Mouse (Mus musculus): Measurements from ENCODE around the gene Abt1. TPM values are rescaled to one million over a fixed set of nuclear protein-coding genes. Genes with fewer than 3 reads are reported as not detected.
A peak's percentile ranks its signal among the peaks of the same experiment; 100 is the strongest.

Gene Abt1
- polyA plus RNA-seq, 1 experiment from 2014 or later: 7.4 TPM

- Histone ChIP-seq H3K27me3 (ENCODE audit: control insufficient read depth, insufficient read depth, low read length) (no peaks in the 10 kb centered on the region), H3K9ac (ENCODE audit: low read length) (peak overlapping the region; percentile 50; the same call in 1 of the 2 replicates), H3K9me3 (ENCODE audit: control insufficient read depth, low read length) (no peaks in the 10 kb centered on the region), H3K36me3 (ENCODE audit: control insufficient read depth, insufficient read depth, low read length) (no peaks in the 10 kb centered on the region), H3K4me3 (ENCODE audit: low read depth, low read length) (peak overlapping the region; percentile 49), H3K4me2 (replicated peaks; ENCODE audit: low read depth) (peak overlapping the region; percentile 74), H3K4me1 (replicated peaks; ENCODE audit: control insufficient read depth, insufficient read depth) (peaks cover 2% of the 10 kb centered on the region; the same call in 1 of the 2 replicates), H3K27ac (replicated peaks) (no peak overlapping the region)
- WGBS: 2% methylated on average over 29 of the region's 29 CpGs
- 0 out of 2 replicates have a peak, but pooled peaks have one; percentile 45 for ATAC-seq (ENCODE audit: low FRiP score, low TSS enrichment)
- DNase-seq (ENCODE audit: low spot score): peak; percentile 37
- TF ChIP-seq CTCF (IDR thresholded peaks at IDR 0.05; ENCODE audit: low read depth) (peak; percentile 9; the same call in 1 of the 2 replicates), EP300 (optimal IDR thresholded peaks at IDR 0.05) (no peak)
These were observed 40.6 kb upstream of the Abt1 start for GRCm38 (mm10) chr13:23464224-23464637.

- peak; percentile 67 for DNase-seq (ENCODE audit: low spot score)
- Histone ChIP-seq H3K4me1 (replicated peaks; ENCODE audit: control insufficient read depth, insufficient read depth) (peaks cover 2% of the 10 kb centered on the region; the same call in 1 of the 2 replicates), H3K36me3 (ENCODE audit: control insufficient read depth, insufficient read depth, low read length) (no peaks in the 10 kb centered on the region), H3K27ac (replicated peaks) (no peak overlapping the region), H3K9ac (ENCODE audit: low read length) (peak overlapping the region; percentile 50; the same call in 1 of the 2 replicates), H3K4me3 (ENCODE audit: low read depth, low read length) (peak overlapping the region; percentile 49), H3K4me2 (replicated peaks; ENCODE audit: low read depth) (peak overlapping the region; percentile 74), H3K9me3 (ENCODE audit: control insufficient read depth, low read length) (no peaks in the 10 kb centered on the region), H3K27me3 (ENCODE audit: control insufficient read depth, insufficient read depth, low read length) (no peaks in the 10 kb centered on the region)
- ATAC-seq (ENCODE audit: low FRiP score, low TSS enrichment): peak; percentile 49; the same call in 1 of the 2 replicates
- TF ChIP-seq EP300 (optimal IDR thresholded peaks at IDR 0.05) (no peak), CTCF (IDR thresholded peaks at IDR 0.05; ENCODE audit: low read depth) (no peak)
- 1% methylated on average over 21 of the region's 21 CpGs for WGBS
These were observed 39.9 kb upstream of the Abt1 start for GRCm38 (mm10) chr13:23463381-23464223.

- Histone ChIP-seq H3K4me1 (replicated peaks; ENCODE audit: control insufficient read depth, insufficient read depth) (peaks cover 2% of the 10 kb centered on the region; the same call in 1 of the 2 replicates), H3K36me3 (ENCODE audit: control insufficient read depth, insufficient read depth, low read length) (no peaks in the 10 kb centered on the region), H3K9me3 (ENCODE audit: control insufficient read depth, low read length) (no peaks in the 10 kb centered on the region), H3K27me3 (ENCODE audit: control insufficient read depth, insufficient read depth, low read length) (no peaks in the 10 kb centered on the region), H3K27ac (replicated peaks) (no peak overlapping the region), H3K4me2 (replicated peaks; ENCODE audit: low read depth) (no peak overlapping the region), H3K4me3 (ENCODE audit: low read depth, low read length) (no peak overlapping the region), H3K9ac (ENCODE audit: low read length) (no peak overlapping the region)
- ATAC-seq (ENCODE audit: low FRiP score, low TSS enrichment) (no peak), DNase-seq (ENCODE audit: low spot score) (no peak)
- TF ChIP-seq CTCF (IDR thresholded peaks at IDR 0.05; ENCODE audit: low read depth): no peak
- TF ChIP-seq EP300 (optimal IDR thresholded peaks at IDR 0.05): no peak
These were observed 39.0 kb upstream of the Abt1 start for GRCm38 (mm10) chr13:23462669-23463068.

GRCm38 (mm10) chr13:23462063-23462462 is 38.4 kb upstream of the Abt1 start:
- WGBS: 91% methylated on average over 4 of the region's 4 CpGs
- Histone ChIP-seq H3K9ac (ENCODE audit: low read length) (no peak overlapping the region), H3K4me3 (ENCODE audit: low read depth, low read length) (no peak overlapping the region), H3K27me3 (ENCODE audit: control insufficient read depth, insufficient read depth, low read length) (no peaks in the 10 kb centered on the region), H3K36me3 (ENCODE audit: control insufficient read depth, insufficient read depth, low read length) (no peaks in the 10 kb centered on the region), H3K4me1 (replicated peaks; ENCODE audit: control insufficient read depth, insufficient read depth) (peaks cover 2% of the 10 kb centered on the region; the same call in 1 of the 2 replicates), H3K4me2 (replicated peaks; ENCODE audit: low read depth) (no peak overlapping the region), H3K27ac (replicated peaks) (no peak overlapping the region), H3K9me3 (ENCODE audit: control insufficient read depth, low read length) (no peaks in the 10 kb centered on the region)
- no peak for TF ChIP-seq CTCF (IDR thresholded peaks at IDR 0.05; ENCODE audit: low read depth)
- no peak for TF ChIP-seq EP300 (optimal IDR thresholded peaks at IDR 0.05)
- DNase-seq (ENCODE audit: low spot score): no peak
- ATAC-seq (ENCODE audit: low FRiP score, low TSS enrichment): no peak

GRCm38 (mm10) chr13:23459264-23459846 is 35.7 kb upstream of the Abt1 start:
- 38% methylated on average over 15 of the region's 15 CpGs for WGBS
- Histone ChIP-seq H3K36me3 (ENCODE audit: control insufficient read depth, insufficient read depth, low read length) (no peaks in the 10 kb centered on the region), H3K27me3 (ENCODE audit: control insufficient read depth, insufficient read depth, low read length) (no peaks in the 10 kb centered on the region), H3K27ac (replicated peaks) (no peak overlapping the region), H3K4me2 (replicated peaks; ENCODE audit: low read depth) (no peak overlapping the region), H3K9ac (ENCODE audit: low read length) (no peak overlapping the region), H3K4me3 (ENCODE audit: low read depth, low read length) (no peak overlapping the region), H3K9me3 (ENCODE audit: control insufficient read depth, low read length) (no peaks in the 10 kb centered on the region), H3K4me1 (replicated peaks; ENCODE audit: control insufficient read depth, insufficient read depth) (no peaks in the 10 kb centered on the region)
- ATAC-seq (ENCODE audit: low FRiP score, low TSS enrichment) (no peak), DNase-seq (ENCODE audit: low spot score) (no peak)
- no peak for TF ChIP-seq CTCF (IDR thresholded peaks at IDR 0.05; ENCODE audit: low read depth)

GRCm38 (mm10) chr13:23453926-23454325 is 30.3 kb upstream of the Abt1 start:
- 0% methylated on average over 9 of the region's 9 CpGs for WGBS
- H3K4me2 ChIP-seq (replicated peaks; ENCODE audit: low read depth): peak overlapping the region; percentile 62
- TF ChIP-seq EP300 (optimal IDR thresholded peaks at IDR 0.05) (no peak), CTCF (IDR thresholded peaks at IDR 0.05; ENCODE audit: low read depth) (no peak)
- ATAC-seq (ENCODE audit: low FRiP score, low TSS enrichment) (no peak), DNase-seq (ENCODE audit: low spot score) (no peak)
- H3K27ac ChIP-seq (replicated peaks): peak overlapping the region; percentile 88
- H3K9me3 ChIP-seq (ENCODE audit: control insufficient read depth, low read length): no peaks in the 10 kb centered on the region
- peak overlapping the region; percentile 71 for H3K4me3 ChIP-seq (ENCODE audit: low read depth, low read length)
- no peaks in the 10 kb centered on the region for H3K27me3 ChIP-seq (ENCODE audit: control insufficient read depth, insufficient read depth, low read length)
- H3K9ac ChIP-seq (ENCODE audit: low read length): peak overlapping the region; percentile 72
- no peaks in the 10 kb centered on the region for H3K4me1 ChIP-seq (replicated peaks; ENCODE audit: control insufficient read depth, insufficient read depth)
- no peaks in the 10 kb centered on the region for H3K36me3 ChIP-seq (ENCODE audit: control insufficient read depth, insufficient read depth, low read length)
